Mouse (Mus musculus) urinary bladder, postnatal 14 days (tissue): ENCODE data around the gene Neurod2.

Experiments
- DNase-seq: peaks from one replicate; pipeline ENCODE4 v3.0.0; 2021; ENCODE audit warnings: low spot score

Neurod2 gene

DNA sequence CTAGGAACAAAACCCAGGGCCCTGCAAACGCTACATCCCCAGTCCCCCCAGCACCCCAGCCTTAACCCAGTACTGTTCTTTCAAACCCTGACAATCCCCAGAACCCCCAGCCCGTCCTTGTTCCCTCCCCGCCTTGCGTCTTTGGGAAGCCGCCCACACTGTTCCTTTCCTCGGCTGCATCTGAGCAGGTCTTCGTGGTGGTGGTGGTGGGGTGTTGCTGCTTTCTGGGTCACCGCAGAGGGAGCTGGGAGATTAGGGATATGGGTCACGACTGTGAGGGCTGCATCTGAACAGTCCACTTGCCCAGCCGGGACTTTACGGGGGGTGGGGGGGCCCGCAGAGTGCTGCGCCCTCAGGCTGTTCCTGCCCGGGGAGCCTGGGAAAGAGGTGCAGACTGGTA is 25.0 kb upstream of the Neurod2 start:
- DNase-seq = no peak

- DNase-seq = no peak
Measured at GRCm38 (mm10) chr11:98353651-98354211, 24.3 kb upstream of the Neurod2 start.

DNA sequence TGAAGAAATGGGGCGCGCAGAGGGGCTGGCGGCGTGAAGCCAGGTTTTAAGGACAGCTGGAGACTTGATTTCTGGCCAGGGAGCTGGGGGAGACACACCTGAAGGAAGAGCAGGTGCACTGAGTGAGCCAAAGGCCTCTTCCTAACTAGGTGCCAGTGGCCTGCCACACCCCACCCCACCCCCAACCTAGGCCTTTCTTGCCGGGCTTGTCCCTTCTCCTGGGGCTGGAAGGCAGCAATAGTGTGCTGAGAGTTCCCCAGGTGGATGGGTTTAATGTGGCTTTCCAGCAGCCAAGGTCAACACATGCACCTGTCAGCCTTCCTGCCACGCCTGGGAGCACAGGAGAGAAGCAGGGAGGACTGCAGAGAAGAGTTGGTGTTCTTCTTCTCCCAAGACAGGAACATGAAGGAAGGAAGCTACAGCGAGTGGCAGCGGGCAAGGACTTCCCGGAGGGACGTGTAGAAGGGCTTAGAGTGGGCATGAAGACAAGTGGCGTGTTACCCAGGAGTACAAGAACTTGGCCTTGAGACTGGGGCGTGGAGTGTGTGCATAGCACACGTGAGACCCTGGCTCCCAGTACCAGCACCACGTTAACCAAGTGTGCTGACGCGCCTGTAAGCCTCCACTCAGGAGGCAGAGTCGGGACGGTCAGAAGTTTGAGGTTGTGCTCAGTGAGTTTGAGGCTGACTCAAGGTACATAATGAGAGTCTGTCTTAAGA is 23.0 kb upstream of the Neurod2 start:
- no peak for DNase-seq

DNA sequence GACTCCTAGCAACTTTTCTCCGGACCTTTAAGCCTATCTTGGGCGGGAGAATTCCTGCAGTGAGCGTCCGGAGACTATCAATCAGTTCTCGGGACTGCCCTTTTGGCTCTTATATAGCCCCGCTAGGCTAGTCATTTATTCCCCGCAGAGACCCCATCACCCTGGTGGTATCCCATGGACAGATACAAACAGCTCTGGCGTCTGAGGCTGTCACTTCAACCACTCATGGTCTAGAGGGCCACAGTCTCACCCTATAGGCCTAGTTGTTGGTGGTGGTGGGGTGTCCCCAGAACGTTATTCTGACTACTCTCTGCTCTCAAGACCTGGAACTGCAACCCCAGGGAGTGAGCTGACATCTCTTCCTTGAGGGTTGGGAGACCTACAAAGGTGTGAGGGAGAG is 19.9 kb upstream of the Neurod2 start:
- no peak for DNase-seq

DNA sequence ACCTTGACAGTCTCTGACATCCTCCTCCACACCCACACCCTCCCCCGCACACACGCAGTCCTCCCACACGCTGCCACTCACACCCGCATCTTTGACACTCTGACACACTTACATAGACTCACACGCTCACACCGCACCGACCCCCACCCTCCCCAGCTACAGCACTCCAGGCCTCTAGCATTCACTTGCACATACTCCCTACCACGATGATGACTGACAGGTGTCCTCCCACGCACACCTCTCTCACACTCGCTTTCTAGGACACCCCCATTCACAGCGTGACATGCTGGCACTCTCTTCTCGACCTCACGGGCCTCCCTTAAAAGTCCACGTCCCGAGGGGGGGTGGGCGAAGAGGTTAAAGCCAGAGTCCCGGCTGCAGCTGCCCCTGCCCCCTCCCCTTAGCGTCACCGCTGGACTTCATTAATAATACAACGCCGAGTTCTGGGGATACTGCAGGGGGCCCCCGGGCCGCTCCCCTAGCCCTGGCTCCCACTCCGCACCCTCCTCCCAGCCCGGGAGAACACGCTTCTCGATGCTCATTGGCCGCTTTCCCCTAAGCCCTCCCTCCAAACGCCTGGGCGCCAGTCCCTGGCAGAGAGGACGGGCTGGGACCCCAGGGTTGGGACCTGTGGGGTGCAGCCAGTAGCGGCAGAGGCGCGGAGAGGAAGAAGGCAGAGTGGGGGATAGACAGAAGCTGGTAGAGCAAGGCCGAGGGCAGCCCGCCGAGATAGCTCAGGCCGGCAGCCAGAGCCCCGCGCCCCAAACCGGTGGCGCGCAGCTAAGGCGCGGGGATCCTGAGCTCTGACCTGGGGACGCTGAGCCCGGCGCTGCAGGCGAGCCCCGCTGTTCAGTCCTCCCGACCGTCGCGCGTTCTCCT is 18.9 kb upstream of the Neurod2 start, which contains the start of gene Ppp1r1b:
Gene Ppp1r1b (plus strand): TSS at position 322 of the 879 bp plus-strand sequence.
- DNase-seq = peak; percentile 36

DNA sequence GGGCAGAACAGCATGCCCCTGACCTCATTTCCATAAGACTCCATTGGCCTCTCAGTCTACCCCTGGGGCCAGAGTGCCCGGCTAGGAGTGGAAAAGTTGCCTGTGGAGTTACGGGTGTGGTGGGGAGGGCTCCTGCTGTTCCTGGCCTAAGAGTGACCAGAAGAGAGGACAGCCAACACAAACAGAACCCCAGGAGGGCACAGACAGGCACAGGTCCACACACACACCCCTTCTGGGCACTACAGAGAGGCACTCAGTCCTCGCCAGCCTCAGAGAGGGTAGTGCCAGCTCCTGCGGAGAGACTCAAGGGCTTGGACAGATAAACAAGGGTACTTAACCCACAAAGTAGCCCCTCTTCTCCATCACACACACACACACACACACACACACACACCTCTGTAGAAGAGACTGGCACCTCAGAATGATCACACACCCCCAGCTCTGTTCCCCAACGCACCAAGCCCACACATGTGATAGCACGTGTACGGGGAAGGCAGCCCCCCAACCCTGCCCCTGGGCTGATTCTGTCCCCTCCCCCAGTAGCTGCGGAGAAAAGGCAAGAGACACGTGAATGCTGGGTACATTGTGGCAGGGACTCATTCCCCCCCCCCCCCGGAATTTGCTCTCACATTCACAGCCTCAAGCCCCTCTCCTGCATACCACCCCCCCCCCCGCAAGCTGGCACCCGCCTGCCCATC is 18.1 kb upstream of the Neurod2 start:
- no peak for DNase-seq

- no peak for DNase-seq
Measured at GRCm38 (mm10) chr11:98346168-98346567, 16.7 kb upstream of the Neurod2 start.

GRCm38 (mm10) chr11:98345253-98345652 is 15.8 kb upstream of the Neurod2 start:
- DNase-seq = peak; percentile 80

- peak; percentile 91 for DNase-seq
Measured at GRCm38 (mm10) chr11:98342000-98342945, 12.8 kb upstream of the Neurod2 start.

DNA sequence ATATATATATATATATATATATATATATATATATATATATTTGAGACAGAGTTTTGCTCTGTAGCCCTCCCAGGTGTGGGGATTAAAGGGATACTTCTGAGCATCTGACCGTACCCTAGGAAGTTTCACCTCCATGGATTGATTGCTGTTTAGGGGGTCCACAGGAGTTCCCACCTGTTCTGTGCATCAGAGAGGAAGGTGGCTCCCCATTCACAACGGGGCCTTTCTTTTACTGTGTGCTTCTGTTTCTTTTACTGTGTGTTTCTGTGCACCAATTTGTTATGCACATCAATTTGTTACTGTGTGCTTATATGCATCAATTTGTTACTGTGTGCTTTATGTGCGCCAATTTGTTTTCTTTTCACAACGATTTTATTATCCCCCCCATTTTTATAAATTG is 11.7 kb upstream of the Neurod2 start:
- DNase-seq = no peak

GRCm38 (mm10) chr11:98340597-98340996 is 11.1 kb upstream of the Neurod2 start:
- DNase-seq = no peak

DNA sequence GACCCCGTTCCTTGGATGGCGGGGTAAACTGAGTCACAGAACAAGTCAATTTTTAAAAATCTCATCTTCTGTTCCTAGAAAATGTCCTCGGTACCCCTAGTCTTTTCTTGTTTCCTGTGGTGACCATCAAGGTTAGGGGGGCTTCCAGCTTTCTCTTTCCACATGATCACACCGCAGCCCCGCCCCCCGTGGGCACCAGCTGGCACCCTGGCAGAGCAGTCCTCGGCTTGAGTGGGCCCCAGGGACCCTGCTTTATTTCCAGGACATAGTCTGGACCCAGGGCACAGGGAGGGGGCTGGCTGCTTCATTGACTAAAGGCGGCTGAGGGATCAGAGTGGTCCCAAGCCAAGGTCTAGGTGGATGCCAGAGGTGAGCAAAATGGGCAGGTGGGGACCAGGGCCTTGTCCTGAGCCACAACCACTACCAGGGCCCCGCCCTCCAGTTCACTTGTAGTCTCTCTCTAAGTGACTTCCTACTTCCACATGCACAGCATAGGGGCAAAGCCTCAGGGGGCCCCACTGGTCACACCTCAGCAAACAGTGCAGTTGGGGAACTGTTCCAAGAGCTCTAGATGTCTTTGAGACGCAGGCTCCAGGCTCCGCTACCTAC is 10.3 kb upstream of the Neurod2 start:
- no peak for DNase-seq

- no peak for DNase-seq
Measured at GRCm38 (mm10) chr11:98339071-98339501, 9.6 kb upstream of the Neurod2 start.

GRCm38 (mm10) chr11:98338507-98338961 is 9.1 kb upstream of the Neurod2 start:
- DNase-seq = peak; percentile 48

DNA sequence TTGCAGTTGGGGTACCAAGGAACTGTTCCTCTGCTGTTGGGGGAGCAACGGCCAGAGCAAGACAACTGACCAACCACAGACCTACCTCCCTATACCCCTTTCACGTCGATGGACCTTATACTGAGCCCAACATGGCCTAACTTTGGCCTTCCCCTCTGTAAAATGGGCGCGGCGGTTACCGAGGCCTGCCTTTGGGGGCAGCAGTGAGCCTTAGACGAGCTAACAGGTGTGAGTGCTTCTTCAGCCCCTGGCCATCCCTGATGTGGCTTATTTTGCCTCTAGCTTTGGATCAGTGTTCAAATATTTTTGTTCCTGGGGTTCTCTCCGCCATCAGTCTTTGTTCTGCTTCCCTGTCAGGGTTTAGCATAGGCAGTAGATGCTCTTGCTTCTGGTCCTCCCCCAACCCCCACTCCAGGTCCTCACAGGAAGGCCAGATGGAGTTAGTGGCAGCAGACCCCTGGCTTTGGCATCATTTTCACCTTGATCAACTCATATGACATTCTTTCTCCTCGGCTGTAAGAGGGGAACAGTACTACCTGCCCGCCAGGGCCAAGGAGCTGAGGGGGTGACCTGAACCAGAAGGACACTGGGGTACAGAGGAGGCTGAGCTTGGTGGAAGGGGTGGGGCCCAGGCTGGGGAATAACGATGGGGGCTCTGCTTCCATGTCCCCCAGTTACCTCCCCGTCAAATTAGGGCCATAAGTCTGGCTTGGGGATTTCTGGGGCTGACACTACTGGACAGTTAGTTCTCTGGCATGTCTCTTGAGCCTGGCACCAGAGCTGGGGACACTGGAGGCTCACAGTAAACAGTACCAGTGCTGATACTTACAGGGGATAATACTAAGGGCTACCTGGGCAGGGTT is 7.0 kb upstream of the Neurod2 start:
- DNase-seq = no peak

DNA sequence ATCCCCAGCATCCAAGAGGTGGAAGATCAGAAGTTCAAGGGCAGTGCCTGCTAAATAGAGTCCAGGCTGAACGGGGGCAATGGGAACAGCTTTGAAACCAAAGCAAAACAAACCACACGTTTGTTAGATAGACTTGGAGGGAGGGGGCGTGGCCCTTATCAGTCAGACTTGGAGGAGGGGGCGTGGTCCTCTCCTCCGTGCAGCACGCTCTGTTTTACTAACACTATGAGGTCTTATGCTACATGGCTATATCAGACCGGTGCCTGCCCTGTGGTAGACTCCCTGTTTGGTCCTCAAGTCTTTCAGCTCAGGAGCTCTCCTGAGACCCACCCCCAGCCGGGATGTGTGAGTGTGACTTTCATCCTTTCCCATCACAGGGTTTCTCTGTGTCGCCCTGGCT is 5.8 kb upstream of the Neurod2 start:
- no peak for DNase-seq

DNA sequence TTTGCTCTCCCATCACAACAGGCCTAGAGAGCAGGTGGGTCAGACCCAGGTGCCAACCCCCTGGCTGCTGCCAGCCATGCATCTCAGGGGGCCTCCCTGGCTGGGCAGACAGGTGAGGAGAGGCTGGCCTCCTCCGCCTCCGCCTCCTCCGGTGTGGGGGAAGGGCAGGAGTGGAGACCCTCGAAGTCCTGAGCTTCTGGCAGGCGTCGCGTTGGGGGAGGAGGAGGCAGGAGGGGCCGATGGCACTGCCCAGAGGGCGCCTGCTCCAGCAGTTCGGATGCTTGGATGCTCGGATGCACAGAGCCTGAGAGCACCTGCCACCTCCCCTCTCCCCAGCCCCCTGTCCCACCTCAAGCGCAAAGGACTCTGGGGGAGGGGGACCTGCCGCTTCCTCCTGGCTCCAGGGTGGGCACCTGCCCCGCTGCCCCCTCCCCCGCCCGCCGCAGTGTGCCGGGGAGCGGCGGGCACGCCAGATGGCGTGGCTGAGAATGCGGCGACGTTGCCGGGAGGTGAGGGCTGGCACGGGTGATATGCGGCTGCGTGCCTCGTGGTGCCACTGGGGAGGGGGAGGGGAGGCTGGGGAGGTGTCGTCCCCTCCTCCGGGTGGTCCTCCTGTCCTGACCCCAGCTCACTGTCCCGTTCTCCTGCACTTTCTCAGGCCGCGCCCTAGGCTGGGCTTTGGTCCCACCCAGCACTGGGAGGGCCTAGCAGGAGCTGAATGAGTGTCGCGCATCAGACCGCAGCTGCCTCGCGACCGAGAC is 4.7 kb upstream of the Neurod2 start:
- DNase-seq = no peak

- DNase-seq = no peak
Measured at GRCm38 (mm10) chr11:98333263-98333696, 3.8 kb upstream of the Neurod2 start.

DNA sequence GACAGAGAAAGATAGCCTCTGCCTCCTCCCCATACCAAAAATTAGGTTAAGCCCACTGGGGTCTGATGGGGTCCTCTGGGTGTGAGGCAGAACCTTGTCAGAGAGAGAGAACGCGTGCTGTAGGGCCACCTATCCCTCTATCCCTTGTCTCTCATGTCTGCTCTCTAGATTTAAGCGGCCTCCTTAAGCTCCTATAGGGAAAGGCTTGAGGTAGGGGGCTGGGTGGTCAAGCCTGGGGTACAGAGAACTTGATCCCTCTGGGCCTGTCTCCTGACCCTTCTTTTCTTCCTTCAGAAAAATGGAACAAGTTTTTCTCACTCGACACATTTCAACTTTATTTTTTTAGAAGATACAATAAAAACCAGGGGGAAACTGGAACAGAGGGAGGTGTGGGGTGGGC is 3.4 kb upstream of the Neurod2 start:
- no peak for DNase-seq
